Mouse (Mus musculus) thymus, adult 2 months (tissue): Measurements from ENCODE around the gene Cacna1e.

ENCODE experiments used
- CTCF ChIP-seq: fragments of 200-500 bp; IDR thresholded peaks from 2 replicates; pipeline ENCODE4 v1.5.1; 2012; ENCODE audit warnings: mild to moderate bottlenecking, control low read depth, low read length, moderate library complexity, borderline replicate concordance; ENCODE audit not compliant: control insufficient read depth, poor library complexity, insufficient read depth; ENCODE audit errors: extremely low read depth
- POLR2A ChIP-seq: fragments of 200-500 bp; IDR thresholded peaks from 2 replicates; pipeline ENCODE4 v1.6.1; 2012; ENCODE audit warnings: mild to moderate bottlenecking, low read length, control low read depth, moderate library complexity; ENCODE audit not compliant: control insufficient read depth, poor library complexity, insufficient read depth; ENCODE audit errors: extremely low read depth

- TF ChIP-seq CTCF (no peak), POLR2A (no peak)
Measured at GRCm38 (mm10) chr1:154663721-154664120, 220.6 kb downstream of the Cacna1e start.
